Mouse (Mus musculus): Measurements from ENCODE around the gene Apoc4. TPM values are rescaled to one million over a fixed set of nuclear protein-coding genes. Genes with fewer than 3 reads are reported as not detected.

The Apoc4 gene
- total RNA-seq, 2 experiments from 2014 or later: not detected

- no peak for ATAC-seq (replicated peaks; ENCODE audit: low FRiP score, low TSS enrichment, poor library complexity, severe bottlenecking)
Measured at GRCm38 (mm10) chr7:19635074-19635827, 46.0 kb downstream of the Apoc4 start.

- ATAC-seq (replicated peaks; ENCODE audit: low FRiP score, low TSS enrichment, poor library complexity, severe bottlenecking): no peak
Measured at GRCm38 (mm10) chr7:19634591-19634990, 46.7 kb downstream of the Apoc4 start.

GRCm38 (mm10) chr7:19633855-19634254, 47.4 kb downstream of the Apoc4 start:
- no peak for ATAC-seq (replicated peaks; ENCODE audit: low FRiP score, low TSS enrichment, poor library complexity, severe bottlenecking)

GRCm38 (mm10) chr7:19633197-19633596, 48.1 kb downstream of the Apoc4 start:
- no peak for ATAC-seq (replicated peaks; ENCODE audit: low FRiP score, low TSS enrichment, poor library complexity, severe bottlenecking)

GRCm38 (mm10) chr7:19632720-19633119, 48.6 kb downstream of the Apoc4 start:
- peak; percentile 59 for ATAC-seq (replicated peaks; ENCODE audit: low FRiP score, low TSS enrichment, poor library complexity, severe bottlenecking)

GRCm38 (mm10) chr7:19632275-19632674, 49.0 kb downstream of the Apoc4 start:
- peak; percentile 6 for ATAC-seq (replicated peaks; ENCODE audit: low FRiP score, low TSS enrichment, poor library complexity, severe bottlenecking)

GRCm38 (mm10) chr7:19629361-19629734, 51.9 kb downstream of the Apoc4 start, which contains the start of gene Relb:
TSS of gene Relb (minus strand) at chr7:19629438.
- 0 out of 2 replicates have a peak, but pooled peaks have one; percentile 6 for ATAC-seq (replicated peaks; ENCODE audit: low FRiP score, low TSS enrichment, poor library complexity, severe bottlenecking)

- peak; percentile 80 for ATAC-seq (replicated peaks; ENCODE audit: low FRiP score, low TSS enrichment, poor library complexity, severe bottlenecking)
Measured at GRCm38 (mm10) chr7:19628536-19629360, 52.5 kb downstream of the Apoc4 start.

GRCm38 (mm10) chr7:19628192-19628535, 53.1 kb downstream of the Apoc4 start:
- ATAC-seq (replicated peaks; ENCODE audit: low FRiP score, low TSS enrichment, poor library complexity, severe bottlenecking): no peak

Other genes with a start within 250 kb of the Apoc4 start
- 7.8 and 11.3 TPM in 2 replicates for gene Mark4, start 222.7 kb downstream of the Apoc4 start, total RNA-seq (2014; fragmentation: Nextera tagmentation)
- 3.0 and 3.1 TPM in 2 replicates for gene Mark4, start 222.7 kb downstream of the Apoc4 start, total RNA-seq (2017)
- gene Exoc3l2, start 218.1 kb downstream of the Apoc4 start, total RNA-seq (2014; fragmentation: Nextera tagmentation): 1.7 and 2.3 TPM in 2 replicates
- 1.0 and 1.5 TPM in 2 replicates for gene Exoc3l2, start 218.1 kb downstream of the Apoc4 start, total RNA-seq (2017)
- 3.4 and 3.6 TPM in 2 replicates for gene Bloc1s3, start 173.1 kb downstream of the Apoc4 start, total RNA-seq (2014; fragmentation: Nextera tagmentation)
- 3.6 and 4.7 TPM in 2 replicates for gene Bloc1s3, start 173.1 kb downstream of the Apoc4 start, total RNA-seq (2017)
- gene Trappc6a, start 173.1 kb downstream of the Apoc4 start, total RNA-seq (2014; fragmentation: Nextera tagmentation): 89.3 and 96.3 TPM in 2 replicates
- gene Trappc6a, start 173.1 kb downstream of the Apoc4 start, total RNA-seq (2017): 22.6 and 23.6 TPM in 2 replicates
- gene Nkpd1, start 163.6 kb downstream of the Apoc4 start, total RNA-seq (2014; fragmentation: Nextera tagmentation): 0.20 TPM in 1 of 2 replicates, not detected in the other
- not detected in 2 replicates for gene Nkpd1, start 163.6 kb downstream of the Apoc4 start, total RNA-seq (2017)
- gene Ppp1r37, start 118.4 kb downstream of the Apoc4 start, total RNA-seq (2014; fragmentation: Nextera tagmentation): 27.7 and 37.2 TPM in 2 replicates
- 14.6 and 14.7 TPM in 2 replicates for gene Ppp1r37, start 118.4 kb downstream of the Apoc4 start, total RNA-seq (2017)
- gene Zfp296, start 104.2 kb downstream of the Apoc4 start, total RNA-seq (2014; fragmentation: Nextera tagmentation): 0.47 and 4.2 TPM in 2 replicates
- gene Zfp296, start 104.2 kb downstream of the Apoc4 start, total RNA-seq (2017): 3.2 and 3.9 TPM in 2 replicates
- 60.3 and 70.0 TPM in 2 replicates for gene Gemin7, start 103.9 kb downstream of the Apoc4 start, total RNA-seq (2014; fragmentation: Nextera tagmentation)
- gene Gemin7, start 103.9 kb downstream of the Apoc4 start, total RNA-seq (2017): 24.1 and 25.1 TPM in 2 replicates
- gene Clasrp, start 77.0 kb downstream of the Apoc4 start, total RNA-seq (2014; fragmentation: Nextera tagmentation): 44.9 and 53.1 TPM in 2 replicates
- gene Clasrp, start 77.0 kb downstream of the Apoc4 start, total RNA-seq (2017): 33.9 and 48.3 TPM in 2 replicates
- 3.8 TPM in 1 of 2 replicates, not detected in the other for gene Relb, start 52.0 kb downstream of the Apoc4 start, total RNA-seq (2014; fragmentation: Nextera tagmentation)
- gene Relb, start 52.0 kb downstream of the Apoc4 start, total RNA-seq (2017): 0.47 and 0.69 TPM in 2 replicates
- 45.9 and 70.1 TPM in 2 replicates for gene Clptm1, start 16.4 kb downstream of the Apoc4 start, total RNA-seq (2014; fragmentation: Nextera tagmentation)
- 31.1 and 37.3 TPM in 2 replicates for gene Clptm1, start 16.4 kb downstream of the Apoc4 start, total RNA-seq (2017)
- not detected in 2 replicates for gene Apoc2, start 3.5 kb downstream of the Apoc4 start, total RNA-seq (2014; fragmentation: Nextera tagmentation)
- gene Apoc2, start 3.5 kb downstream of the Apoc4 start, total RNA-seq (2017): not detected in 2 replicates
- gene Gm44805, start 56 bp downstream of the Apoc4 start, total RNA-seq (2014; fragmentation: Nextera tagmentation): not detected in 2 replicates
- not detected in 2 replicates for gene Gm44805, start 56 bp downstream of the Apoc4 start, total RNA-seq (2017)
- 2.3 and 3.6 TPM in 2 replicates for gene Apoc1, start 11.2 kb upstream of the Apoc4 start, total RNA-seq (2014; fragmentation: Nextera tagmentation)
- 15.4 TPM in 1 of 2 replicates, not detected in the other for gene Apoc1, start 11.2 kb upstream of the Apoc4 start, total RNA-seq (2017)
- gene Apoe, start 17.7 kb upstream of the Apoc4 start, total RNA-seq (2014; fragmentation: Nextera tagmentation): 113 and 140 TPM in 2 replicates
- gene Apoe, start 17.7 kb upstream of the Apoc4 start, total RNA-seq (2017): 556 and 867 TPM in 2 replicates
- 111 and 140 TPM in 2 replicates for gene Tomm40, start 34.0 kb upstream of the Apoc4 start, total RNA-seq (2014; fragmentation: Nextera tagmentation)
- 44.6 and 64.9 TPM in 2 replicates for gene Tomm40, start 34.0 kb upstream of the Apoc4 start, total RNA-seq (2017)
- gene Nectin2, start 69.0 kb upstream of the Apoc4 start, total RNA-seq (2014; fragmentation: Nextera tagmentation): 2.2 and 6.0 TPM in 2 replicates
- gene Nectin2, start 69.0 kb upstream of the Apoc4 start, total RNA-seq (2017): 3.9 and 12.3 TPM in 2 replicates
- 5.3 TPM in 1 of 2 replicates, not detected in the other for gene Bcam, start 89.5 kb upstream of the Apoc4 start, total RNA-seq (2014; fragmentation: Nextera tagmentation)
- 0.08 TPM in 1 of 2 replicates, not detected in the other for gene Bcam, start 89.5 kb upstream of the Apoc4 start, total RNA-seq (2017)
- not detected in 2 replicates for gene Cblc, start 115.3 kb upstream of the Apoc4 start, total RNA-seq (2014; fragmentation: Nextera tagmentation)
- not detected in 2 replicates for gene Cblc, start 115.3 kb upstream of the Apoc4 start, total RNA-seq (2017)
- gene Bcl3, start 141.3 kb upstream of the Apoc4 start, total RNA-seq (2014; fragmentation: Nextera tagmentation): 3.3 TPM in 1 of 2 replicates, not detected in the other
- 0.34 TPM in 1 of 2 replicates, not detected in the other for gene Bcl3, start 141.3 kb upstream of the Apoc4 start, total RNA-seq (2017)
- not detected in 2 replicates for gene Gm19345, start 170.5 kb upstream of the Apoc4 start, total RNA-seq (2014; fragmentation: Nextera tagmentation)
- gene Gm19345, start 170.5 kb upstream of the Apoc4 start, total RNA-seq (2017): not detected in 2 replicates
- not detected in 2 replicates for gene Ceacam16, start 179.8 kb upstream of the Apoc4 start, total RNA-seq (2014; fragmentation: Nextera tagmentation)
- gene Ceacam16, start 179.8 kb upstream of the Apoc4 start, total RNA-seq (2017): not detected in 2 replicates
- not detected in 2 replicates for gene Ceacam19, start 206.5 kb upstream of the Apoc4 start, total RNA-seq (2014; fragmentation: Nextera tagmentation)
- gene Ceacam19, start 206.5 kb upstream of the Apoc4 start, total RNA-seq (2017): not detected in 2 replicates
- gene Pvr, start 239.7 kb upstream of the Apoc4 start, total RNA-seq (2014; fragmentation: Nextera tagmentation): 1.3 and 6.4 TPM in 2 replicates
- 0.85 and 0.91 TPM in 2 replicates for gene Pvr, start 239.7 kb upstream of the Apoc4 start, total RNA-seq (2017)